Mouse (Mus musculus) cerebellum, adult 9-10 months (tissue): ENCODE results near the gene Smarce1.

ENCODE experiments used
- DNase-seq: peaks from one replicate; pipeline ENCODE4 v3.0.0; 2022

The Smarce1 gene

GRCm38 (mm10) chr11:99226298-99226697 is 4.5 kb downstream of the Smarce1 start:
- DNase-seq, result no peak

GRCm38 (mm10) chr11:99223310-99223709 is 7.5 kb downstream of the Smarce1 start:
- no peak for DNase-seq

GRCm38 (mm10) chr11:99221811-99222210 is 9.0 kb downstream of the Smarce1 start:
- no peak for DNase-seq

GRCm38 (mm10) chr11:99217248-99217986 is 13.4 kb downstream of the Smarce1 start:
- DNase-seq, result no peak

DNA sequence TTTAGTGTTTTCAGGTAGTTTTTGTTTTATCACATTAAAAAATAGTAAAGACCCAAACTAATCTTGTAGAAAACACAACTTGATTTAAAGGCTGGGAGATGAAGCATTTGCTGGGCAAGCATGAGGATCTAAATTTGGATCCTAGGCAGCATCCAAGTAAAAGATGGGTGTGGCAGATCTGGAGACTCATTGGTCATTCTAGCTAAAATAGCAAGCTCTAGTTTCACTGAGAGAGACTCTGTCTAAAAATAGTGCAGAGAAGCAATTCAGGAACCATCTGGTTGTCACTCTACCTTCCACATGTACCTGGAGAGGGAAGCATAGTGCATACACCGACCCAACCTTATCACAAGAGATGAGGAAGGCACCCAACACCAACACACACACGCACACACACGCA is 14.6 kb downstream of the Smarce1 start:
- peak; percentile 38 for DNase-seq

- no peak for DNase-seq
These were observed 18.1 kb downstream of the Smarce1 start for GRCm38 (mm10) chr11:99212693-99213092.

DNA sequence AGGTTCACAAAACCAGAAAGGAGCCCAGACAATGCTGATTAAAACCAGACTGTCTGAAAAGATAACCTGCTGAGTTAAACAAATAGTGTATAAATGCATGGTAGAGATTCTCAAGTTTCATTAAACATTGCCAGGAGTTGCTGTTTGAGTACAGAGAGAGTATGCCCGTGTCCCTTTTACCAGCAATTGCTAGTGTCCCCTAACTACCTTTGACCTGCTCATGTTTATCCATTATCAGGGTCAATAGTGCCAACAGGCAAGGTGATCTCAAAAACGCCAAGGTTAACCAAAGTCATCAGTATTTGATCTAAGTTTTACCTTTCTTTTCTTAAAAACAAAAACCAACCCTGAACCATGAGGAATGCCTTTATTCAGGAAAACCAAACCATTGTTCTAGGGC is 18.9 kb downstream of the Smarce1 start:
- DNase-seq, result no peak

GRCm38 (mm10) chr11:99208105-99208669 is 22.6 kb downstream of the Smarce1 start:
- DNase-seq, result no peak

GRCm38 (mm10) chr11:99207449-99207848 is 23.4 kb downstream of the Smarce1 start:
- DNase-seq, result no peak

- no peak for DNase-seq
These were observed 23.9 kb downstream of the Smarce1 start for GRCm38 (mm10) chr11:99206954-99207353.

GRCm38 (mm10) chr11:99189154-99189582 is 41.6 kb downstream of the Smarce1 start:
- DNase-seq, result peak; percentile 58

- DNase-seq, result no peak
These were observed 43.5 kb downstream of the Smarce1 start for GRCm38 (mm10) chr11:99187348-99187747.

DNA sequence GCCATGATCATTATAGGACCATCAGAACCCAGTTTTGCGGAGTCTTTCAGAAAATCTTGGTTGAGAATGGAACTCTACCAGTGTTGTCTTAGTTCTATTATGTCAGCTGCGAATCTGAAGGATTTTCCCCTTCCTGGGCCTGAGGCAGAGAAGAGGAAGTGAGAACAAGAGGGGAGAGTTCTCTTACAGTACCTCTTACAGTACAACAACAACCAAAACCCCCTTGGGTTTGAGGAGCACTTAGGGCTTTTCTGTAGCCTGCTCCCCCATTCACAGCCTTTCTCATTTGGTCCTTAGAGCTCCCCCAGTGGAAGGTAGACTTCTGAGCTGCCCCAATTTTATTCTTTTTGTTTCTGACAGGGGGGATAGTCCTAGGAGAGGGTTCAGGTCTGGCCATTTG is 44.0 kb downstream of the Smarce1 start:
- no peak for DNase-seq

- no peak for DNase-seq
These were observed 48.2 kb downstream of the Smarce1 start for GRCm38 (mm10) chr11:99182575-99182974.

- no peak for DNase-seq
These were observed 50.7 kb downstream of the Smarce1 start for GRCm38 (mm10) chr11:99180071-99180470.

- DNase-seq, result no peak
These were observed 53.0 kb downstream of the Smarce1 start for GRCm38 (mm10) chr11:99177925-99178198.

DNA sequence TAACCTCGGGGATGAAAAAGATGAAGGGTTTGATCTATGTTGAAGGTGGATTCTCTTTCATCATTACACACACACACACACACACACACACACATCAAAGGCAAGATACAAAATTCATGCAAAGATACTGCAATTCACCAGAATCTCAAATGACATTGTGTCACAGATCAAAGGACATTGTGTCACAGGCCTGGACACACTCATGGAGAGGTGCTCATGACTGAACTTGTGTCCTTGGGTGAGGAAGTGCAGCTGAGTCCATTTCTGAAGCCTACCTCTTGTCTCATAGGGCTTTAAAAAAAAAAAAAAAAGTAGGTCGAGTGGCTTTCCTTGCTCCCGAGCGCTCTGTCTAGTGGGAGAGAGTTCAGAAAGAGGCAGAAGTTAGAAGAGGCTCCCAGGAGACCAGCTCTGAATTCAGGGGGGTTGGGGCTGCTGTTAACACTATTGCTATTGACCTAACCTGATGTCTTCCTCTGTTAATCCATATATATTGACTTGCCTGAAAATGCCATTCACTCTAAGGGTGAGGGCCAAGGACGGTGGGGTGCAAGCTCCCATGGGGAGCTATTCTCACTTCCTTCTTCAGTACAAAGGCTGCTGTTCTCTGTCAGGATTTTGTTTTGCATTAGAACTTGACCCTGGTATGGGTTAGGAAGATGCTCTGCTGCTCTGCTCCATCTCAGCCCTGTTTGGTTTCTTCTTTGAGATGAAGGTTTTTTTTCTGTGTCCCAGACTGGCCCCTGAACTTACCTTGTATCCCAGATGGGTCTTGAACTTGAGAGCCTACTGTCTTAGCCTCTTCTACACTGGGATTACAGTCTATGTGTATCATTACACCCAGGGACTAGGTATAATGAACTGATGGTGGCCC is 53.5 kb downstream of the Smarce1 start:
- no peak for DNase-seq

DNA sequence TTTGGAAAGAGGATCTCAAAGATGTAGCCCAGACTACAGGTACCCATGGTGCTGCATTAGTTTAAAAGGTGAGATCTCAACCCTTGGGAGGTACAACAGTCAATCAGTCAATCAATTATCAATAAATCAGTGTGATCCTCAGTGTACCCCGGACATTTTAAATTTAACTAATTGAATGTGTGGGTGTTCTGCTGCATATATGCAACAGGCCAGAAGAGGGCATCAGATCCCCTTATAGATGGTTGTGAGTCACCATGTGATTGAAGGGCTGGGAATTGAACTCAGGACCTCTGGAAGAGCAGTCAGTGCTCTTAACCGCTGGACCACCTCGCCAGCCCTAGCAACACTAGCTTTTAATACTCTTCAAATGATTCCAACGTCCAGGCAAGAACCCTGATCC is 58.8 kb downstream of the Smarce1 start:
- DNase-seq, result no peak

DNA sequence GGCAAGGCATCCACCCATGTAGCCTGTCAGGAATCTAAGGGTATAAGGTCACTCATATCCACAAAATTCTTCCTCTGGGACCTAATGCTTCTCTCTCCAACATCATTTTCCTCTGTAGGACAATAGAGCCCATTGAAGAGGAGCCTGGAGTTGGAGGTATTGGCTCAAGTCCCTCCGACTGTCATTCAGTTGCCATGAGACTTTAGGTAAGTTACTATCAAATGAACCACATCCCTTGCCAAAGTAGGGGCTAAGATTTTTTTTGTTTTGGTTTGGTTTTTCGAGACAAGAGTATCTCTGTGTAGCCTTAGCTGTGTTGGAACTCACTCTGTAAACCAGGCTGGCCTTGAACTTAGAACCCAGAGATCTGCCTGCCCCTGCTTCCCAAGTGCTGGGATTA is 59.4 kb downstream of the Smarce1 start:
- DNase-seq, result no peak

DNA sequence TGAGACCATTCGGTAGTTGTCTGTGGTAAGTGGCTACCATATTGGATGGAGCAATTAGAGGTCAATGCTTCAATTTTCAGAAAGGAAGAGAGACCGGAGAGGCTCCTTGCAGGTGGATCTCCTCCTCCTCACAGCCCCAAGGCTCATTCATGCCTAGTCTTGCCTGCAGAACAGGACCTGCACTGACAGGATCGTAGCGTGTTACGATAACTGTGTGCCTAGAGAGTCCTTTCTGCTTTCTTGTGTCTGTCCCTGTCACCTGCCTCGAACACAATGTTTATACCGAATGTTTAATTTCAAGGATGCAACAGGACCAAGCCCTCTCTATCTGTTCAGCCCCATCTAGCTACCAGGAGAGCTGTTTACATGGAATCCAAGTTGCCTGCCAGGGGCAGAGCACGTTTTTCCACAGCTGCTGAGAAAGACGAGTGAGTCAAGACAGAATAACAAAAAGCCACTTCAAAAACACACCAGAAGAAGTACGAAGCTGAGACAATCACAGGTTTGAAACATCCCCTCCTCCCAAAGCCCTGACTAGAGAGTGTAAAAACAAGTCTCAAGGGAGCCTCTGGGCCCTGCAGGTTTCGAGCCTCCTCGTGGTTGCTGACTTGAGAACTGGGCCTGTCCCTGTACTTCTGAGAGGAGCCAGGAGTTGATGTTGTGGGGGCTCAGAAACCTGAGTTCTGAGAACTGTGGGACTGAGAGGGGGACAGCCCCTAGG is 60.1 kb downstream of the Smarce1 start:
- DNase-seq, result no peak

DNA sequence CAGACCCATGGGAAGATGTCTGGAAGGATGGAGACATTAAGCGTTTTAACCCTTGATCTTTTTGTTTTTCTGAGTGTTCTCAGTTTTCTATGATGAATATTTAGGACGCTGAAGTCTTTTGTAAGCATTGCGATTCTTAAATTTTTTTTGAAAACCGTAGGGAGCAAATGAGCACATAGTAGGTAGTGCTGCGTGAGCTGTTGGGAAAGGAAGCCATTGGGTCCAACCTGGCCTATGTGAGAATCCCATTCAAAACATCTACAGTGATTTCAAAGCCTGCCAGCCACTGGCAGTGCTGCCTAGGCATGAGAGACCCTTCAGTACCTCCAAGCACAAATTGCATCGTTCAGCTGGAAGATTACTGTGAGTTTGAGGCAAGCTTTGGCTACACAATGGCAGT is 60.8 kb downstream of the Smarce1 start:
- no peak for DNase-seq

- DNase-seq, result no peak
These were observed 61.4 kb downstream of the Smarce1 start for GRCm38 (mm10) chr11:99169438-99169837.

GRCm38 (mm10) chr11:99168030-99168474 is 62.8 kb downstream of the Smarce1 start:
- no peak for DNase-seq
